Mouse (Mus musculus): Measurements from ENCODE around the gene Tspo.

Tspo gene

DNA sequence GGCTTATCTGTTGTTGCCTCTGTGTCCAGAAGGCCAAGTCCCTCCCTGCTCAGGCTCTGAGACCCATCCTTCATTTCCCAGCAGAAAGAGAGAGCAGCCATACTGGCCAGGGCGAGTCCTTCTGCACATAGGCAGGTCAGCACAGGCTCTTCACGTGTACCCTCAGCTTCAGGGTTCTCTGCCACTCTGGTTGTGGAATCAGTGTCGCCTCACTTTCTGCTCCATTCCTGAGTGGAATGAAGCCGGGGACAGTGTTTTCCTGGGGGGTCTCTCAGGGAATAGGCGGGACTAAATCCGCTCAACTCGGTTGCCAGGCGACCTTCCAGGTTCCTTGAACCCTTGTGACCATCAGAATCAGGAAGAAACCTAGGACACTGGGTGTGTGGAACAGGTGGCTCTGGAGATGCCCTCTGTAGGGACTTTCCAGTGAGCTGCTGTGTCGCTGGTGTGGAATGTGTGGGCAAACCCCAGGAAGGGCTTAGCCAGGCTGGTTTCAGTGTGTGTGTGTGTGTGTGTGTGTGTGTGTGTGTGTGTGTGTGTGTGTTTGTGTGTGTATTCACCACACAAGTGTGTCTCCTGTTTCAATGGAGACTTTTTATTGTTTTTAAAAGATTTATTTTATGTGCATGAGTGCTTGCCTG lies 21.6 kb upstream of the Tspo start:
- no peak for ATAC-seq (ENCODE audit: low TSS enrichment)

DNA sequence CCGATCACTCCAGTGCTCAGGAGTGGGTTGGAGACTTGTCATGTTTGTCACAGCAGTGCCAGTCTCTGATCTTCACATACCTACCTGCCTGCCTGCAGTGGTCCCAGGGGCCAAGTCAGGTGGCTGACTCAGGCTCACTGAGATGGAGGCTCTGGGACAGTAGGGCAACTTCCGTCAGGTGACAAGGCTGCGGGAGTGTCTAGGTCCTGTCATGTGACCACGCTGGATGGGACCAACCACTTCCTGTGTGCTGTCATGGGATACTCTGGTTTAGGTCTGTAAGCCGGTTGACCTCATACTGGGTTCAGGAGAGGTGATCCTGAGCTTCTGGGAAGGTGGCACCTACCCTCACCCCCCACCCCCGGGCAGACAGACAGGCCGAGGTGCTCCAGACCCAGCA lies 17.4 kb upstream of the Tspo start:
- ATAC-seq (ENCODE audit: low TSS enrichment) = no peak

DNA sequence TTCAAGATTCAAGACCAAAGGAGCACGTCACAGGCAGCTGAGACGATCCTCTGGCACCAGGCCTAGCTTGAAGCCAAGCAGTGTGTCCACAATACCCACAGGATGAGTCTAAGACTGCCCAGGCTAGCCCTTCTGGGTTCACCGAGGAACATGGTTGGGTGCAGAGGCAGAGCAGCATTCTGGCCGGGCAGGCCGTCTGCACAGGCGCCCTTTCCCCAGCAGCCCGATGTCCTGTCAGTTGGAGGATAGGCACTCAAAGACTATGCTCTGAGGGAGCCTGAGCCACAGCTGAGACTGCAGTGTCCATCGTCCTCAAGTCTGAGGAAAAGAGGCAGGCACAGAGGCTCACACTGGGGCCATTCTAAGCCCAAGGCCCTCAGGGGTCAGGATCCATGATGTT lies 16.2 kb upstream of the Tspo start:
- no peak for ATAC-seq (ENCODE audit: low TSS enrichment)

DNA sequence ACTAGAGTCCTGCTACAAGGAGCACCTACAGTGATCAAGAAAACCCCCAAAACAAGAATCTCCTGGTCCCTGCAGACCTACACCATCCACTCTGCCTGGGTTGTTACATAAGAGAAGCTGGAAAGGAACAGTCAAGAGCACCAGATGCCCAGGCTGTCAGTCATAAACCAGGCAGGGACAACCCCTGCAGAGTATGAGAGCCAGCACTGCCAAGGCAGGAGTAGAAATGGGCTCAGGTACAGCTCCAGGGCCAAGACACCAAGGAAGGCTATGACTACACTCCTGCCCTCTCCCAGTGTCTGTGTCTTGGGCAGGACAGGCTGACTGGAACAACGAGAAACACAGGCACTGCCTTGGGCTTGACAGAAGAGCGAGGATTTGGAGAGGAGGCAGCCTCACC lies 13.3 kb upstream of the Tspo start:
- ATAC-seq (ENCODE audit: low TSS enrichment) = no peak

DNA sequence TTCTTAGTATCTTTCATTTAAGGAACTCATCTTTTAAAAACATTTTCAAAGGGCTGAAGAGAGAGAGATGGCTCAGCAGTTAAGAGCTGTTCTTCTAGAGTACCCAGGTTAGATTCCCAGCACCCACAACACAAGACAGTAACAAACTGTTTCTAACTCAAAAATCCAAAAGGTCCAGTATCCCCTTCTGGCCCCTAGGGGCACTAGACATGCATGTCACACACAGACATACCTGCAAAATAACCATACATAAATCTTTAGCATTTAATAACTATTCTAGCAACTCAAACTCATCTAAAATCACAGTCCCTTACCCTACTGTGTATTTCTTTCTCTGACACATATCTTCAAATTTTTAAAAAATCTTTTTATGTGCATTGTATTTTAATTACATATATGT lies 9.6 kb upstream of the Tspo start:
- no peak for ATAC-seq (ENCODE audit: low TSS enrichment)

DNA sequence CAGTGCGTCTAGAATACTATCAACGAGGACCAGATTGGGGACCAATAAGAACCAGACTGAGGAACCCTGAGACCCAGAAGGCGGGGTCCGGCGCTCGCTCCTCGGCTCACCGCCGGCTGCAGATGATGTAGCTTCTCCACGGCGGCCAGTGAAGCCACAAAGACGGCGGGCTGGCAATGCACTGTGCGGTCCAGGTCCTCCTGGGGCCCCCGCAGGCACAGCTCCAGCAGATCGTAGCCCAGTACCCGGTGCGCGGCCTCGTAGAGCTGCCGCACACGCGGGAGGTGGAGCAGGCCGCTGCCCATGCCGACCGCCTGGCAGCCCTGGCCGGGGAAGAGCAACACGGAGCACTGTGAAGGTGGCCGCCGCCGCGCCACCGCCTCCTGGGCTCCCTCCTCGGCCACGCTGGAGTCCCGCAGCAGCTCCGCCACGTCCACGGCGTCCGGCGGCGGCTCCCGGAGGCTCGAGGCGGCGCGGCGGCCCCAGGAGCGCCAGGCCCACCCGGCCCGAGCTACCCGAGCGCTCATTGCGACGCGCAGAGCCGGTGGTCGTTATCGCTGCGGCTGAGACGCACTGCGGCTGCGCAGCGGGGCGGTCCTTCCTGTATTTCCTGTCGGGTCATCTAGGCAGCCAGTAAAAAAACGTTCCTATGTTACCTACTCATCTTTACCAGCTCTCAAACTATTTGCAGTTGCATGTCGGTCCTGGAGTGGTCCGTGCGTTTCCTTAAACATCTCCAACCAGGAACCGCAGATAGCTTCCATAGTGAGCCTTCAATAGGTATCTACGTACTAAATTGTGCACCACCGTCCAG lies 8.0 kb upstream of the Tspo start:
- ATAC-seq (ENCODE audit: low TSS enrichment) = peak; percentile 94

DNA sequence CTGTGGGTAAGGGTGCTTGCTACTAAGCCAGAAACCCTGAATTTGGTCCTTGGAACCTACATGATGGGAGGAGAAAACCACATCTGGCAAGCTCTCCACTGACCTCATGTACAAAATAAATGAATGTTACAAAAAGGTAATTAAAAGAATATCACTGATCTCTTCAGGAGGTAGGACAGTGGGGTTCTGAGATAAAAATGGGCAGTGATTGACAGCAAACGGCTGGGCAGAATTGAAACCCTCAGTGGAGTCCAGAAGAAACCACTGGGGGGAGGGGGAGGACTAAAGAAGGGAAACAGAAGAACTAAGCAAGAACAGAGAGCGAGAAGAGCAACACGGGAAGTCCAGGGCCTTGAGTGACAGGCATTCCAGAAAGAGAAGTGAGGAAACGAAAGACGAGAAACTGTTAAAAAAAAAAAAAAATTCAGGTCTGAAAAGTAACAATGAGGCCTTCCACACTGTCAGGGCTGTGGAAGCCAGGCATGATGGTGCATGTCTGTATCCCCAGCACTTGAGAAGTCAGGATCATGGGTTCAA lies 2.4 kb upstream of the Tspo start:
- no peak for ATAC-seq (ENCODE audit: low TSS enrichment)

DNA sequence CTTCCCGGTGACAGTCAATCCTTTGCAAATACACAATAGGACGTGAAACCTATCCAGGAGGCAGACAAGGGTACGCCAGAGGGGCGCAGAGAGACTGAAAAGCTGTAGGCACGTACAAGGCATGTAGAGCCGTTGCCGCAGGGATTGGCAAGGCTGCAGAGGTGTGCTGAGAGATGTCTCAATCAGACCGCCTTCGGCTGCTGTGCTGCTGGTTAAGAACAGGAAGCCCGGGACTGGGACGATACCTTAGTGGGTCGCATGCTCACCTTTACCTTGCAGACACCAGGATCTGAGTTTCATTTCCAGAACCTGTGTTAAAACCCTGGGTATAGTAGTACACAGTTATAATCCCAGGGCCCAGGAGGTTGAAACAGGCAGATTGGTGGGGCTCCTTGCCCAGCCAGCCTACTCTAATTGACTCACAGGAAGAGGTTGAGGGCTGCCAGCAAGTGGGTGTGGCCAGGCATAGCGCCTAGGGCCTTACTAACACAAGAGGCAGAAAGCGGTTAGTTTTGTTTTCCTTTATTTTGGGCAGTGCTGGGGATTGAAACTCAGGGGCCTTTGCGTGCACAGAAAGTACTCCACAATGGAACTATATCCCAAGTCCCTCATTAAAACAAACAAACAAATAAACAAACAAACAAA lies 644 bp upstream of the Tspo start:
- peak; percentile 78 for ATAC-seq (ENCODE audit: low TSS enrichment)

DNA sequence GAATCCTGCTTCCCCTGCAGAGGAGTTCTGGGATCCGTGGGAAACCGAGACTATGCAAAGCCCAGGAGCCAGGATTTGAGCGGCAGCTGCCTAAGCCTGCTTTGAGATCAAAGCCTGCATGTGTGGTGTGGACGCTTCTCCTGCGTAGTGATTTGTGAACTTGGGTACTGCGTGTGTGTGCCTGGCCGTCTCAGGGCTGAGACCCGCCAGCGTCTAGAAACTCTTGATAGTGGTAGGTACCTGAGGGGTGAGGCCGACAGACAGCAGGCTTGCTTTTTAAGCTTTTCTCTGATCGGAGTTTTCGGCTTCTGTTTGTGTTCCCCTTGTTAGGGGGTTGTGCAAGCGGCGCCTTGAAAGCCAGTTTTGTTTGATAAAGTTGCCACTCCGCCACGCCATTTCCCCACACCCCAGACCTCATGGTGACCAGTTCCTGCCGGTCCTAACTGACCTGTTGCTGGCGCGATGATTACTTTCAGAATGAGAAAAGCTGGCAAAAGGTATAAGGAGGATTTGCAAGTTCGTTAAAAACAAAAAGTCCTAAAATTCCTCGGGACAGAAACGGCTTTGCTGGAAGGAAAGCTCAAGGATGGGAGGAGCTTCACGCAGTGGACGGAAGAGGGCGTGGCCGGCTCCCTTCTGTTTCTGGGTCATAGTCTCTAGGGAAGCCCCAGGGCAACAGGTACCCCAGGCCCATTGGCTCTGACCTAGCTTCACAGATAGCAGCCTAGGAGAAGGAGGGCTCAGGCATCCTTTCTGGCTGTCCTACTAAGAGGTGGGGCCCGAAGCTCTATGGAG lies 662 bp downstream of the Tspo start:
- ATAC-seq (ENCODE audit: low TSS enrichment) = no peak

DNA sequence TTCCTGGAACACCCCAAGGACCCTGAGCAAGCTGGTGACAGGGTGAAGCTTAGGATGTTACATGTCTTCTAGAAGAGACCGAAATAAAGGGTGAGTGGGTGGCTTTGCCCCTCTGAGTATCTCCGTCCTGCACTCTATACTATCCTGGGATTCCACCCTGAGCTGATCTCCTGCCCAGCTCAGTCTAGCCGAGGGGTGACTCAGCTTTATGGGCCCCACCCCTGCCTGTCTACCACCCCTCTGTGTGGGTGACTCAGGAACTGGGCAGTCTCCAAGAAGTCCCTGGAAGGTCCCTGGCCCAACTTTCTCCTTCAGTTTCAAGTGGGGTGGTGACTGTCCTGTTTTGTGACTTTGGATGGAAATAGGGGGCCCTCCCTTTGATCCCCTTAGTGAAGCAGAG lies 2.0 kb downstream of the Tspo start:
- ATAC-seq (ENCODE audit: low TSS enrichment) = no peak

DNA sequence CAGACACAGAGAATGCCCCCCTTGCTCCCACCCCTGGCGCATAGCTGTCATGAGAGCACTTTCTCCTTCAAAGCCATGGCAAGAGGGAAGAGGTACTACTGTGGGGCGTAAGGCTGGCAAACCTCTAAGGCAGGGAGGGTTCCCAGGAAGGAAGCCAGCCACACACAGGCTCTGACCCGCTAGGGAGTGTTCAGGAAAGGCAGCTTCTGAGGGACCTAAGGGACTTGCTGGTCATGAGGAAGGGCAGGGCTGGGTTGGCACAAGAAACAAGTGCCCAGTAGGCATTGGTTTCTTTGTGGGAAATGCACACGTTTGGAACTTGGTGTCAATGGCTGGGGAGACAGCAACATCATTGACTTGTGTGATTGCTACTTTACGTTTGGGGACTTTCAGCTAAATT lies 2.6 kb downstream of the Tspo start:
- no peak for ATAC-seq (ENCODE audit: low TSS enrichment)

DNA sequence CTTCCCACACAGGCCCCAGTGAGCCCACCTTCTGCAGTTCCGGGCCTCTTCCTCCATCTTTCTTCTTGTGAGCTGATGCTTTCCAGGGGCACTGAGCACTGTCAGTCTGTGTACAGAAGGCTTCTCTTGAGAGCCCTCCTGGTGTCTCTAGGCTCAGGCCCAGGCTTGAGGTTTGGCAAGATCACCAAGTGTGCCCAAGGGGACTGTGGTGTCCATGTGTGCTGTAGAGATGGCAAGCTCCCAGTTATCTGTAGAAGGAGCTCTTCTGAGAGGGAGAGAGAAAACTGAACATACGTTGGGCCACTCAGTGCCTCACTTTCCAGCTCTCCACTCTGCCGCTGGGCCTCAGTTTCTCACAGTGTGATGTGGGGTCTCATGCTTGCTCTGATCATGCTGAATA lies 4.3 kb downstream of the Tspo start:
- no peak for ATAC-seq (ENCODE audit: low TSS enrichment)

DNA sequence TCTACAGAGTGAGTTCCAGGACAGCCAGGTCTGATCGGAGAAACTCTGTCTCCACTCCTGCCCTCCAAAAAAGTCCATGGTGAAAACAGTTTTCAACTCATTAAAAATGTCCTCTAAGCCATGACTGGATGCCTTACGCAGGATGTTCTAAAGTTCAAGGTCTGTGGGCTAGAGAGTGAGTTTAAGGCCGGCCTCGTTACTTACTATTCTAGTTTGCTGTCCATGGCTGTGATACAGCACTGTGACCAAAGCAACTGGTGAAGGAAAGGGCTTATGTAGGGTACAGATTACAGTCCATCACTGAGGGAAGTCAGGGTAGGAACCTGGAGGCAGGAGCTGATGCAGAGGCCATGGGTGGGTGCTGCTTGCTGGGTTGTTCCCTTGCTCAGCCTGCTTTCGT lies 5.2 kb downstream of the Tspo start:
- no peak for ATAC-seq (ENCODE audit: low TSS enrichment)

DNA sequence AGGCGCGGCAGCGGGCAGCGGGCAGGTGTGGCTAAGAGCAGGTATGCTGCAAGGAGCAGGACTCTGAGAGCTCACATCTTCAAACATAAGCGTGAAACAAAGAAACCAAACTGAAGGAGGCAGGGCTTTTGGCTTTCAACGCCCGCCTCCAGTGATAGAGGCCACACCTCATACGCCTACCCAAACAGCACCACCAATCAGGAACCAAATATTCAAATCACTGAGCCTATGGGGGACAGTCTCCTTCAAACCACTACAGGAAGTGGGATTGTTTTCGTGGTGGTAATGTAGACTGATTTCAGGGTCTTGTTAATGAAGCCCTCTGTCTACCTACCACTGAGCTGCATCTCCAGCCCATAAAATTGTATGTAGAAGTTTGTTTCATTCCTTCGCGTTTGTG lies 6.3 kb downstream of the Tspo start:
- ATAC-seq (ENCODE audit: low TSS enrichment) = no peak

DNA sequence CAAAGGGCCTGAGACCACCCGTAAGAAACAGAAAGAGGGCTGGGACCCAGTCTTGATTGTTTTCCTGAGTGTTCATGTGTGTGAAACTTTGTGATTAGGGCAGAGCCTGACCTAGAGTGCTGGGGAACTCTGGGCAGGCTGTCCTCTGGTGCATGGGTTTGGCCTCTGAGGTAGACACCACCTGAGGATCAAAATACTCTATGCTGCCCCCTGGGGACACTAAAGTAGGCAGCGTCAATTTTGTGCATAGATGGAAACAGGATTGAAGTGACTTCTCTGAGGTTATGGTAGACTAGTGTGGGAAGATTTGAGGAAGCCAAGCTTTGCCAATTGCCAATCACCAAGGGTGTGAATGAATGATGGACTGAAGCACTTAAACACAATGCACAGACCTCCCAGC lies 7.2 kb downstream of the Tspo start:
- no peak for ATAC-seq (ENCODE audit: low TSS enrichment)

DNA sequence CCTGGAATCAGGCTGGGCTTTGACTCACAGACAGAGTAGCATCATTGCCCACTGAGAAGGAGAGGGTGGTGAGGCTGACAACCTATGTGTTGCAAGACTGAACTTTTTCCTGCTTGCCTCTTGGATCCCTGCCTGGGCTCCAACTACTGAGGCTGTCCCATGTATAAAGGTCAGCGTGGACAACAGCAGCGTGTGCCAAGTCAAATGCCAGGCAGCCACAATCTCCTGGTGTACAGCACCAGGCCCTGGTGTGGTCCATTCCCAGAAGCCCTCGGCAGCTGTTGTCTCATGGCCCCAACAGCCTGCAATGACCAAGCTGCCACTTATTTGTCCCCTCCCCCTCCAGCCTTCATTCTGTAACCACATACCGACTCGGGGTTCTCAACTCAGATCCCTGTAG lies 8.2 kb downstream of the Tspo start:
- ATAC-seq (ENCODE audit: low TSS enrichment) = no peak

DNA sequence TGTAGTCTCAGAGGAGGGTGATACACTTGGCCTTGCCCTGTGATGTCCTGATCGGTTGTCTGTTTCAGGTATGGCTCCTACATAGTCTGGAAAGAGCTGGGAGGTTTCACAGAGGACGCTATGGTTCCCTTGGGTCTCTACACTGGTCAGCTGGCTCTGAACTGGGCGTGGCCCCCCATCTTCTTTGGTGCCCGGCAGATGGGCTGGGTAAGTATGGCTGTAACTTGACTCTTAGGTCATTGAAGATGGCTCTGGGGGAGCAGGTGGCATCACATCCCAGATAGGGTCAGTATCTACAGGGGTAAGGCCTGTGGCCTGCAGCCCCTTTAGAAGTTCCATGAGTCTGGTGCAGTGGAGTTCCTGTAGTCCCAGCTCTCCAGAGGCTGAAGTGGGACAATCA lies 8.7 kb downstream of the Tspo start:
- no peak for ATAC-seq (ENCODE audit: low TSS enrichment)

DNA sequence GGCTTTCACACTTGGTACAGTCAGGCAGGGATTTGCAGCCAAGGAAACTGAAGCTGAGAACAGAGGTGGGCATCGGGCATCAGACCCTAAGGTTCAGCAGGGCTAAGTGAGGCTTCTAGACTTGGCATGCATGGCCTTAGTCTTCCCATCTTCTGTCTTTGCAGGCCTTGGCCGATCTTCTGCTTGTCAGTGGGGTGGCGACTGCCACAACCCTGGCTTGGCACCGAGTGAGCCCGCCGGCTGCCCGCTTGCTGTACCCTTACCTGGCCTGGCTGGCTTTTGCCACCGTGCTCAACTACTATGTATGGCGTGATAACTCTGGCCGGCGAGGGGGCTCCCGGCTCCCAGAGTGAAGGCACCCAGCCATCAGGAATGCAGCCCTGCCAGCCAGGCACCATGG lies 10.2 kb downstream of the Tspo start:
- no peak for ATAC-seq (ENCODE audit: low TSS enrichment)

DNA sequence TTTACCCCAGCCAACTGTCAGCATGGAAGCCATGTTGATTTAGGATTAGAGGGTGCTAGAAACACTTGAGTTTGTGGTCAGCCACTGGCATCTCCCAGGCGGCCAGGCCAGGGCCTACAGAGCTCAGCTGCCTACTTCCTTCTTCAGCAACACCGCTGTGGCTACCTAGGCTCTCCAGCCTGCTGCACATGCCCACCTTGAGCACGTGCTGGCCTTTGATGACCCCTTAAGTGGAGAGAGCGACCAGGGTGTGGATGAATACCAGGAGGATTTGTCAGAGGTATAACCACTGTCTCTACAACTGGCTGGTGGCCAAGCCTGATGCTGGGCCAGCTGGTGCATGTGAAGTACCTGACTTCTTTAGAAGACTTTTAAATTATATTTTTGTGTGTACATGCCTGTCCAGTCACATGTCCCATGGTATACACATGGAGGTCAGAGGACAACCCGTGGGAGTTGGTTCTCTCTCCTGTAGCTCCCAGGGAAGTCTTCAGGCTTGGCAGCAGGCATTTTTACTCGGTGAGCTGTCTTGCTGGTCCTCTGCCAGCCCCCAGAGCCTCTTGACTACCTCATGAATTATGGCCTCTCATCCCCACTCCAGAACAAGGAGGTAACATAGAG lies 11.4 kb downstream of the Tspo start:
- no peak for ATAC-seq (ENCODE audit: low TSS enrichment)

DNA sequence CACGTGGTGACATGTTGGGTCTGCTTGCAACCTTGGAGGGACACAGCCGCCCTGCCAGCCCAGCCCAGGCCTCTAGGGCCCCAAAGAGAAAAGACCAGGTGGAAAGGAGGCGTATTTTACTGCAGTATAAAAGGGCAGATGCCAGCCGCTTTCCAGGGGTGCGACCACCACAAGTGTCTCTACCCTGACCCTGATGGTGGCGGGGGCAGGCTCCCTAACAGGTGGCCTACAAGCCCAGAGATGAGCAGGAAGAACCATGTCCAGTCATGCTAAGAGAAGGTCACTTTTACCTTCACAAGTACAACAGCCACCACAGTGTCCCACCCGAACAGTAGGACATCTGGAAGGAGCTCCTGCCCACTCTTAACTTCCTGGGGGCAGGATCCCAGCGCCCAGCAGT lies 12.2 kb downstream of the Tspo start:
- no peak for ATAC-seq (ENCODE audit: low TSS enrichment)

DNA sequence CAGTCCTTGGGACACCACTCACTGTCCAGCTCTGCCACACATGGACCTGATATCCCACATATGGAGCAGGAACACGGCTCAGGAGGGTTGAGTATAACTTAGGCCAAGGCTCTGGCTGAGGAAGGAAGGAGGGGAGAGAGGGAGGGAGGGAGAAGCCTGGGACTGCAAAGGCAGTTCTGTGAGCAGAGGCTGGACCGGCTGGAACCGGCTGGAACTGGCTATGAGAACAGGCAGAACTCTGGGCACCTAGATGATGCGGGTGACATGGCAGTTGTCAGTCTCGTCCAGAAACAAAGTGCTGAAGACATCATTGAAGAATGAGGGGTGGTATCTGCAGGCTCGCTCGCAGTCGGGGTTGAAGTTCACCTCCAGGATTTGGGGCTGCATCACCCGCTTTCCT lies 13.3 kb downstream of the Tspo start:
- no peak for ATAC-seq (ENCODE audit: low TSS enrichment)

DNA sequence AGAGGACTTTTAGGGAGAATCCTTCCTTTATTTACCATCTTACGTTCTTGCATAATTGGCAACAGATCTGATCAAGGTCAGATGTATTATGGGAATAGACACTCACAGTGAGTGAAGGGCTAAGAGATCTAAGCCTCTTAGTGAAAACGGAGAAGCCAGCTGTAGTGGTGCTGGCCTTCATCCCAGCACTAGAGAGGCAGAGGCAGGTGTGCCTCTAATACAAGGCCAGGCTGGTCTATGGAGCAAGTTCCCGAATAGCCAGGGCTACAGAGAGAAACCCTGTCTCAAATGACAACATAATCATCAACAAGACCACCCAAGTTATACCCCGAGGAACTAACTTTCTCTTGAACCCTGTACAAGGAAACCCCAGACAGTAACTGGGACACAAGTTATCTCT lies 19.5 kb downstream of the Tspo start:
- no peak for ATAC-seq (ENCODE audit: low TSS enrichment)

Measured in frontal cortex, adult (tissue).